Mouse (Mus musculus): ENCODE measurements around the gene Lrrc75a. TPM values are rescaled to one million over a fixed set of nuclear protein-coding genes. Genes with fewer than 3 reads are reported as not detected.

Gene Lrrc75a
- total RNA-seq, 2 experiments from 2014 or later: 15.7 to 16.5 TPM

DNA sequence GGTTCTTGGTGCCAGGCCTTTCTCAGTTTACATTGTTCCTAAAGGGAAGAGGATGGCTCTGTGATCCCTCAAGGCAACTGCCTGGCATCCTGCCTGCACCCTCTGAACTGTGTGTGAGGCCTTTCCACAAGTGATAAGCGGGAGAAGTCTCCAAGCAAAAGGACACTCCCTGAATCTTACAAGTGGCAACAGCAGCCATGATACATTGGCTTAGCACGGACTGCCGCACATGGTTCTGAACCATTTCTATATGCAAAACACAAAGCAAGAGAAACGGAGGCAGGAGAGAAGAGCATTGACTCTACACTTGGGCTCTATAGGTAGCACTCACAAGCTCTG, 3.0 kb downstream of the Lrrc75a start:
- peak; percentile 55 for DNase-seq

DNA sequence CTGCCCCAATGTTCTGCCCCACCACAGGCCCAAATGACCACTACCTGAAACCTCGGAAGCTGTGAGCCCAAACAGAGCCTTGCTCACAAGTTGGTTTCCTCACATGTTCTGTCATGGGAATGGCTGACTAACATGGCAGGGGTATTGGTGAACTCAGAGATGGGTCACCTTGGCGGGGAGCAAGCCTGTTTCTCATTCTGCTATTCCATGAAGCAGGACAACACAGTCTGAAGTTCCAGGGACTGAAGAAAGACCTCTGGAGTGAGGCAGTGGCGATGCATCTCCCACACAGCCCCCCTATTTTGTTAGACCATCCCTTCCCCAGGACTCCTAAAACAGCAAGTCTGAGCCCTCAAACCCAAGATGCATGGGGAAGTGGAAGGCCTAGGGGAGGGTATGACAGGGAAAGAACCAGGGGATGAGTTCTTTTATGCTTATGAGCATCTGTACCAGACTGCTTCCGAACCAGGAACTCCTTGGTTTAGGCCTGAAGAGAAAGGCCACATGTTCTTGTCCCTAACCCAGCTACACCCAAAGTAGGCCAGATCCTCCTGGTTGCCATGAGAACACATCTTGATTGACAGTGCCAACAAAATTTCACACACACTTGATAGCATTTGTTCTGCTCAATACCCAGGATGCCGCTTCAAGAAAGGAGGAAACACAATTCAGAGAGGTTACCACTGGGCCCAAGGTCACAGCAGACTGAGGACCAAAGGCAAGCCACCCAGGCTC, 3.6 kb downstream of the Lrrc75a start:
- DNase-seq: no peak

DNA sequence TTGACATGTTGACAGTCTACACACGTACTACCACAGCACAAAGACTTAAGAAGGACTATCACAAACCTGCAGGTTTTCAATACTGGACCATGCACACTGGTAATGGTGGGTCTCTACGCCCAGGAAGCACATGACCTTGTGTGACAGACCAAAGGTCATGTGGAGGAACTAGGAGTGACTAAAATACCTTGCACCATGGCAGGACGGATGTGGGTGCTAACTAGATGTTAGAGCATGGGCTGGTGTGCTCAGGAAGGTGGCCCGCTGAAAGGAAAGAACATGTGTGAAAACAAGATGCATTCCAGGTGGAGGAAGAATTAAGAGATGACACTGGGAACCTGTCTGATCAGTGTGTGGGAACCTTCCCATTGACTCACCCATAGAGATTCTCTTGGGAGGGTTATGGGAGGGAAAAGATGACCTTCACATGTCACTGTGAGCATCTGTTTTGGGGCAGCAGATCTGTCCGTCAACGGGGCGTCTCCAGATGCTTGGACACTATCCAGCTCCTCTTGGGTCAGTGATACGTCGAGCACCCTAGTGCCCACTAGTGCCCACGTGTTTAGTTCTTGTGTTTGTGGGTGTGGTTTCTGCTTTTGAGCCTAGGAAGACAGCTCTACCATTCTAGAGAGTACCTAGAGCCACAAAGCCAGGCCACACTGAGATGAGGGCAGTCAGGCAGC, 4.5 kb downstream of the Lrrc75a start:
- DNase-seq: no peak

DNA sequence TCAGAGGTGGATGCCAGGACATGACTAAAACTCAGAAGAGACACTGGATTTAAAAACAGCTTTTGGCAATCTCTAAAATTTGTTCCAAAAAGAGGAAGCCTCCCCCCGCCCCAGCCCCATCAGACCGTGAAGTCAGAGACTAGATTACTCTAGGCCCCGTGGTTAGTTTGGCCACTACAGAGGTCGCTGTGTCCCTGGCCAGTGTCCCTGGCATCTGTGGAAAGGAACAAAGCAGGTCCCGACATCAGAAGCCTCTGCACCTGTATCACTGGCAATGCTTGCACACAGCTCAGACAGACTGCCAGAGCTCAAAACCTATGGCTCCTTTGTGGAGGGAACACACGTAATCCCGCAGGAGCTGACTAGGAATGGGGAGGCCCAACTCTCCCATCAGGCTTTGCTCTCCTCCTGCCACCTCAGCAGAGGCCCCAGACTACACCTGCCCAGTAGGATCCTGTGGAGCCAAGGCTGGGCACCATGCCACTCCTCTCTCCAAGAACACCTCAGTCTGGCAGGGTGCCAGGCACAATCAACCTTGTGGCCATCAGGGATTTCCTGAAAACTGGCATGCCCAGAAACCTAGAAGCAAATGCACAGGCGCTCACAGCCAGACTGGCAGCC, 5.2 kb downstream of the Lrrc75a start:
- peak; percentile 75 for DNase-seq

DNA sequence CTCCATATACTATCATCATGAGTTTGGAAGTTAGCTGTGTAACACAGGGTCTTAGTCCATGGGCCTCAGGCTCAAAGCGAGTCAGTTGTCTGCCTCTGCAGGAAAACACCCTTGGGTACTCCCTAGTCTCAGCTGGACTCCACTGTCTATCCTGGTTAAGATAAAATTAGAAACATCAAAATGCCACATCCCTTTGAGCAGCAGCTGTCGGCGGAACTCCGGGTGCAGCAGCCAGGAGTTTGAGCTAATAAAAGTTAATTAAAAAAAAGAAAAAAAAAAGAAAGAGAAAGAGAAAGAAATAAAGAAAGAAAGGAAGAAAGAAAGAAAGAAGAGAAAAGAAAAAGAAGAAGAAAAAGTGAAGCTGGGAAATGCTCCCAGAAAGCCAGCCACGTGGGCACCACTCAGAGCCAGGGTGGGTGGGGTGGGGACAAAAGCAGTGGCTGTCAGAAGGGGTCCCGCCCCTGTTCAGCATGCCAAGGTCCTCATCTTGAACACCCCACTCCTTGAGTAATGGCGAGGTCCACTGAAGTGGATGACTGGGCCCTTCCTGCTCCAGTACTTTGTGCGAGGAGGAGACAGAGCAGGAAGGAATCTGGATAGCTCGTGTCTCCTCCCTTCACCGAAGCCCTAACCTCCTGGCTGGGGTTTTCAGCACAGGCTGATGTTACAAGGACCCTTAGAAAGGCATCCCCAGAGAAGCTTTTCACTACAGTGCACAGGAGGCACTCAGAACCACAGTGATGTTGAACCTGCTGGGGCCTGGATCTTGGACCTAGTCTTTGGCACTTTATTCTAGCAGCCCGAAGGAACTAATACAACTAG, 6.1 kb downstream of the Lrrc75a start:
- peak; percentile 20 for DNase-seq

DNA sequence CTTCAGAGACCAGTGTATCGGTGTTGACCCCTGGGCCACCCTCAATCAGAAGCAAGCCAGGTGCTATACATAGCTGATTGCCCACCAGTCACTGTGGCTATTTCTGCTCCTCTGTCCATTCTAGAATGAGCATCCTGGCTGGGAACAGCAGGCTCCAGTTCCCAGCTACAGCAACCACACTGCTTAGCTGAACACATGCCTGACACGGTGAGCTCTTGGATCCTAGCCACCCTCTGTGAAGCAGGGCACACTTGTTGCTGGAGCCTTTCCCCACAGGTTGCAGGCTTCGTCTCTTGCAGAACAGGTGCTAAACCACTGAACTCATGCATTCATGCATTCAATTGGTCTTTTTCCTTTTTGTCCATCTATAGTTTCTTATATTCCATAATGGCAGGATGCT, 7.9 kb downstream of the Lrrc75a start:
- peak; percentile 26 for DNase-seq

DNA sequence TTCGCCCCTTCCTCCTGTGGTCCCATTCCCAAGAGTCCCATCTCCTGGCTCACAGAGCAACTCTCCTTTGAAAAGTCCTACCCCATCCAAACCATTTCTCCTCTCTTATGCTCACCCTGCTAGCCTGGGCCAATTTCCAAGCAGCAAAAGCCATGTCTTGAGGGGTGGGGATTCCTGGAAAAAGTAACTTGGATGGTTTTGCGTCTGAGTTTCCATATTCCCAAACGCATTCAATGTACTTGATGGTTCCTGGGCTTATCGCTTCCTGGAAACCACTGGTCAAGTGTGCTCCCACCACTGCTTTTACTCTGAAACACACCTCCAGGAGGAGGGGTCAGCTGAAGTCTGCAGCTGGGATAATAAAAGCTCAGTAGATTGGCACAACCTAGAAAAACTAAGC, 9.9 kb downstream of the Lrrc75a start:
- DNase-seq: no peak

DNA sequence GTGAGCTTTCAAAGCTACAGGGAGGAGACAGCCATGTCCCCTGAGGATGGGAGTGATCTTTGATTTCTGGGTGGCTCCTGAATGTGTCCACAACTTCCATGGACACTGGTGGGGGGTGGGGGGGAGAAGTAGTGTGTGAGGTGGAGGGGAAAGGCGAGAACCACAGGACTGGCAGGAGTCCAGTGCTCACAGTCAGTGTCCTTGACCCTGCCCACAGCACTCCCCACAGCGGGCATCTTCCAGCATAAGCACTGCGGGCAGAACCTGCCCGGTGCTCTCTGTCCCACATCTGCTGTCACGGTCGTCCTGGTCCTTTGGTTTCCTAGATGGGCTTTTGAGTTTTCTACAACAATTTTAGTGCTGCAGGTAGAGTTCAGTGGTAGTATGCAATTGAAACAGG, 10.5 kb downstream of the Lrrc75a start:
- no peak for DNase-seq

DNA sequence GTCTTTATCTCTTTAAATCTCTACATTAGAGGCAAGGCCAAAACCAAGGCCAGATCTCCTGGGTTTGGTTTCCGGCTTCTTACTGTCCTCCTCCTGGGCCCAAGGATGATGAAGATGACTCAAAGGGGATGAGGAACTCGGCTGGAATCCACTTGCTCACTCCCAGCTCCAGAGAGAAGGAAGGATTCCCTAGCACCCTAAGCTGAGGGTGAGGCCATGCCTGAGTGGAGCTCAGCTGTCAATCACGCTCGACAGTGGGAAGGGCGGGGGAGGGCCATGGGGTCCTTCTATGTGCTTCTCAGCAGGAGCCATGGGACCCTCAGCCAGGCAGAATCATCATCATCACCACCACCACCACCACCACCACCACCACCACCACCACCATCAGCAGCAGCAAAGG, 10.9 kb downstream of the Lrrc75a start:
- no peak for DNase-seq

DNA sequence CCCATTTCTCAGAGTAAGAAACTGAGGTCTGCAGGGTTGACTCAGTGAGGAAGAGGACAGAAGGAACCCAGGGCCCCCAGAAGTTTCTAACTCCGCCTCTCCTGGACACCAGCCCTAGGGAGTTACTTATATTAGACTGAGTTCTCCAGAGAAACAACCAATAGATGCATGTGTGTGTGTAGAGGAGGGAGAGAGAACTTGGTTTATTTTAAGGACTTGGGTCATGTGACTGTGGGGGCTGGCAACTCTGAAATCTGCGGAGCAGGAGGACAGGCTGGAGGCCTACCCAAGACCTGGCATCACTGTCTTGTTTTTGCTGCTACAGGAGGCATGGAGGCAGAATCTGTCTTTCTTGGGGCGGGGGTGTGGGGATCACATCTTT, 11.5 kb downstream of the Lrrc75a start:
- peak; percentile 49 for DNase-seq

DNA sequence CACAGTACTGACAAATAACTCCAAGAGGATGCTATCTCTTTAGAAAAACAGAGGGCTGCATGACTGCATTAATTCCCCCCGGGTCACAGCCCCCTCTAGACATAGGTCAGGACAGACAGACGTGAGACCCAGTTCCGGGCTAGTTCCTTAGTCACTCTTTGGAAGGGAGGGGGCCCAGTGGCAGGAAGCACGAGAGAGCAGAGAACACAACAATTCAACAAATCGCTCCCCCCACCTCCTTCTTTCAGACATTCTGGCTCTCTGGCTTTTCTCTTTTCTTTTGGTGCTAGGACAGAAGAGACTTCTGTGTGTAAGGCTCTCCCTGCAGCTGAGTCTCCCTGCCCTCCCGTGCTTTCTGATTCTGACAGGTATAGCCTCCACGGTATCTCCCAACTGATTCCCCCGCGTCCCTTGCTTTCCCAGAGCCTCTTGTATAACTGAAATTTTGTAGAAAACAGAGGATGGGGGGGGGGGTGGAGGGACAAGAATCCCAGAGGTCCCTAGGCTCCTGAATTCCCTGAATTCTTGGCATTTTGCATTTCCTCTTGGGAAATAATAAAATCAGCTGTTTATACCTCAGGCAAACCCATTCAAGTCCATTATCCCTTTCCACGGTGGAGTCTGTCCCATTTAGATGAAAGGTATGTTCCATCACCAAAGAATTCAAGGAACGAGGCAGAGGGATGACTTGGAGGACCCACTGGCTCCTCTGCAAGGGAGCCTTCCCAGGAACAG, 12.1 kb downstream of the Lrrc75a start:
- DNase-seq: peak; percentile 24

DNA sequence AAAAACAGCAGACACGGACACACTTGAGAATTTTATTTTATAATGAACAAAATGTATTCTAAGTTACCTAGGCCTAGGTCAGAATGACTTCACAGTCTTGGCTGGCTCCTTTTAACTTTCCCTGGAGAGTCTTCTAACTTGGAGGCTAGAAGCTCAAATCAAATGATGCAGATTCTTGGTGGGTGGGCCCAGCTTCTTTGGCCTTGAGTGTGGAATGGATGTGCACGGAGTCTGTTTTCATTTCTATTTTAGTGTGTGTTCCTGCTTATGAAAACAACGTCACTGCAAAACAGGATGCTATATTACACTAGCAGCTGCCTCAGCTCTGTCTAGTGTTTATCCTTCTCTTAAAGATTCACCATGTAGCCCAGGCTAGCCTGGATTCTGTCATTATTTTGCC, 12.9 kb downstream of the Lrrc75a start:
- peak; percentile 28 for DNase-seq

DNA sequence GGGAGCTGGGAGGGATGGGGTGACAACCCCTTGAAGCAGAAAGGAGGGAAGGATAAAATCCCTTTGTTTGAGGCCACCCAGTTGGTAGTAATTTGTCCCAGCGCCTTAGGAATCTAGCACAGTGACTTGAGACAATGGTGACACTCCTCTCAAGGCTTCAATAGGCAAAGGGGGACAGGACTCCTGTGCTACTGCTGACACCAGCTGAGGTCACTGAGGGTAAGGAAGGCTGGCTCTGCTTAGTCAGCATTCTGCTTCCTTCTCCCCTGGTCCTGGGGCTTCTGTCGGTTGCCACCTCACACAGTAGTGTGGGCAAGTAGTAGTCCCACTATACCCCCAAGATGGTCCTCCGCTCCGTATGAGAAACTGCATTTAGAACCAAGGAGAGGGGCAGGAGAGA, 17.2 kb downstream of the Lrrc75a start:
- no peak for DNase-seq

DNA sequence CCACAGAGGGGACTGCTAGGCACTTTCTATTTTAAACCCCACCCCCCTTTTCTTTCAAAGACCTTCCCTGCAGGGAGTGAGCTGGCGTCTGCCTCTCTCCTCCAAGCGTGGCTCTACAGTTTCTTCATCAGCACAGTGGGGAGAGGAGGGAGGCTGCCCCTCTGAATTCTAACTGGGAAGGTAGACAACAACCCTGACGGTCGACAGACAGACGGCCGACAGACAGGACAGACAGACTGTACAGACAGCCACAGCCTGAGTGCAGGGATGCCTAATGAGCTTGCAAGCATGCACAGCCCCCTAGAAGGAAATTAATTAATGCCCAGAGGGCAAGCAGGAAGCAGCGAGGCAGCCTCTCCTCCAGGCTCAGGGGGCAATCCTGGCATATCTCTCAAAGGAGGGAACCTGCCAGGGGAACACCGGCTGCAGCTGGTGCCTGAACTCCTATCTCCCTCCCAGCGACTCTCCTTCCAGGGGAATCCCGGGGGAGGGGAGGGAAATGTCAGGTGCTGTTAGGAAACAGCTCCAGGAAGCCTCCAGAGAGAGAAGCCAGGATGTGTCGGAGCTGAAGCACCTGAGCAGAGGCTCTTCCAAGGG, 18.0 kb downstream of the Lrrc75a start:
- DNase-seq: peak; percentile 33

DNA sequence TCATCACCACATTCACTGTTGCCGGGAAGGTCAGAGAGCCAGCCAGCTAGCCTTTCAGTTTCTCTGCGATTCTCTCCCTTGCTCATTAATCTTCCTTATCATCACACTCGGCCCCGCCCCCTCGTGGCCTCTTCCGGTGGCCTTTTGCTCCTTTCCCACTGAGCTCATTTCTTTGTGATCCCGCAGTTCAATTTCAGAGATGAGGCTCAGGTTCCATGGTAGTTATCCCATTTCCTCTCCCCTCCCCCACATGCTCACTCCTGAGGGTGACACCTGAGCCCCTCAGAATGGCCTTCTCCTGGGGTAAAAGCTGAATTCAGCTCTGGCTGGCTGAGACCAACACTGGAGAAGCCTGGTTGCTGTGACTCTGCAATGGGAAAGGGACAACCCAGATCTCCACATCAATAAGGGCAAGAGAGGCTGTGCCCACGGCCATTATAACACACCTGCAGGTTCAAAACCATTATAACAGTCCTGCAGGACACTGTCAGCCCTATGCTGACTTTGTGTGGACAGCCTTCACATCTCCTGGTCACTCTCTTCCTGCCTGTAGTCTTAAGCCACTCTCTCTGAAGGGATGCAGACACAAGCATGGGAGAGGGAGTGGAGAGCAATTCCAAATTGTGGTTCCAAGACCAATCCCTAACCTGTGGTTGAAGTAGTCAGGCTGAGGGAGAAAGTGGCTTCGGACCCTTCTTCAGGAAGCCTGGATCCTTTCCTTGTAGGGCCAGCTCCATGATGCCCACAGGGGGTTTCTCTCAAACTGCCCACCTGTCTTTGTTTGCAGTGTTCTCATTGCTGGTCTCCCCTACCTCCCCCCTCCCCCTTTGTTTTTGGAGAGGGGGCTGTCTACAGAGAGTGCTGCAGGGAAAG, 18.7 kb downstream of the Lrrc75a start:
- DNase-seq: no peak

DNA sequence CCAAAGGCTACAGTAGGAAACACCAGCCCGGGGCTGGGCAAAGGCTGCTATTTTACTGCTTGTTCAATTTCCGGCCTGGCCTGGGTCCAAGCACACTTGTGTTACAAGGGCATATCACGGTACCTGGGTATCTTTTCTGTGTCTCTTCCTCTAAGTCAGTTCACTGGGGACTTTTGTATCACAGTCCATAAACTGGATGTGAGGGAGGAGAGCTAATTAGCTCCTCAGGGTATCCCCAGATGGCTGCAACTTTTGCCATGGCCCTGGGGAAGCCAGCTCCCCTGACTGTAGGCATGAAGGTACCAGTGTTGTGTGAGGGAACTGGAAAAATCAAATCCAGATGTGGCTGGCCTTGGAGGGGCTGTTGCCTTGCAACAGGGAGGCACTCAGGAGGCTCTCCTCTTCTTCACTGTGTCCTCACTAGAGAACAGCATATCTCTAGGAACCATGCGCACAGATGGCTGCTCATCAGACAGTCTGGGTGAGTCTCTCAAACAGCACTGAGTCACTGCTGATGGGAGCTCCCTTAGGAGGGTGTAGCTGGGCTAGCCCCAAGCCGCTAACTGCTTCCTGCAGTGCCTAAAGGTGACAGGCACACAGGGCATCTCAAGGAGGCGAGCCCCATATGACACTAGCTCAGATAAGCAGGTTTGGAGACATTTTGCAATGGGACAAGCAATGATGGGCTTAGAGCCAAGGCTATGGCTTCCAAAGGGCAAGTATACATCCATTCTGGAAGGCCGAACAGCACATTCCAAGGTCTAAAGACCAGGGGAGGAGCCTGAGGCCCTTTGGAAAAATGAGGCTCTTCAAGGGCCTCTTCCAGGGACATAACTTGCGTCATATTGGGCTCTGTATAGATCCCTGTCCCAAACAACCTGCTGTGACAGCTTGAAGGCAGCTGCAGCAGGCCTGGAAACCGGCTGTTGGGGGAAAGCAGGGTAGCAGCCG, 23.7 kb downstream of the Lrrc75a start:
- DNase-seq: peak; percentile 58

DNA sequence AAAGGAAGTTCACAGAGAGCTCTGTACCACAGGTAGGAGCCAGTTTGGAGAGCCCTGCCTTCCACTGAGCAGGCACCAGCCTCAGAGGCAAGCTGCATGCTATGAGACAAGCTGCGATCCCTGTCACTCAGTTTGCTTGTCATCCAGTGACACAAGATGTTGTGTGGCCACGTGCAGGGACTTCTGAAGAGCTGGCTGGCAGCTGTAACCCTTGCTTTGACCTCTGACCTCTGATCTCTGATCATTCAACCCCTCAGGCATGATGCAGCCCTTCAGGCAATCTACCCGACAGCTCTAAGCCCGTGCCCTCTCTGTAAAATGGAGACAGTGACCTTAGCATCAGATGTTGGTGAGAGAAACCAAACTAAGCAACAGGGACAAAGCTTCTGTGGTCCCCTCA, 25.5 kb downstream of the Lrrc75a start:
- DNase-seq: no peak

DNA sequence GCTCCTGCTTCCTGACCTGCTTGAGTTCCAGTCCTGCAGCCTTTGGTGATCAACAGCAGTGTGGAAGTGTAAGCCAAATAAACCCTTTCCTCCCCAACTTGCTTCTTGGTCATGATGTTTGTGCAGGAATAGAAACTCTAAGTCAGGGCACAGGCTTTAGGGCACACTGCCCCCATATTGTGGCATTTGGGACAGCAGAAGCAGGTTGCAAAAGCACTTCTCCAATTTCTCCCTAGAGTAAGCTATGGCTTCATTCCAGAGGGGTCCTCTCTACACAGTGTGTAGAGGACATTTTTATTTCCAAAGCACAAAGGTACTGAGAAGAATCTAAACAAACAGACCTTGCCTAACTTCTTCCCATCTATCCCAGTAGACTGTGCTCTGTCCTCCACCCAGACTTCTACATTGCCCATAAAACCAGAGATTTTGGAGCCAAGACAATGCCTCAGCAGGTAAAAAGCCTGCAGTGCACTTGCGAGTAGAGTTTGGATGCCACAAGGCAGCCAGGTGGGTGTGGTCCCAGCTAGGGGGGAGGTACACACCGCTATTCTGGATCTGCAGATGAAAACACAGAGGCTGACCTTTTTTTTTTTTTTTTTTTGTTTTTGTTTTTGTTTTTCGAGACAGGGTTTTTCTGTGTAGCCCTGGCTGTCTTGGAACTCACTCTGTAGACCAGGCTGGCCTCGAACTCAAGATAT, 26.6 kb downstream of the Lrrc75a start:
- no peak for DNase-seq

DNA sequence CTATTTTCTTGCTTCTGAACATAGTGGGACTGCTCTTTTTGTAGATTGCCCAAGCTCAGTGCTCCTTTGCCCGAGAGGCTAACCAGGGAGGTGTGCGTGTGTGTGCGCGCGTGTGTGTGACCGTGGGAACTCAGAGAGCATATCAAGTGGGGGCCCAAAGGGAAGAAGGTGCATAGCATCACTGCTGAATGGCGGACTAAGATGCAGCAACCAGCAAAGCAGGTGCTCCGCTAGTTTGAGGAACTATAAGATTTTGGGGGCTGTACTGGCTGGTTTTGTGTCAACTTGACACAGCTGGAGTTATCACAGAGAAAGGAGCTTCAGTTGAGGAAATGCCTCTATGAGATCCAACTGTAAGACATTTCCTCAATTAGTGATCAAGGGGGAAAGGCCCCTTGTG, 27.2 kb downstream of the Lrrc75a start:
- no peak for DNase-seq

All from heart, postnatal 4 days (tissue).